Mouse (Mus musculus): ENCODE results near the gene Fgd1.

Gene Fgd1

GRCm38 (mm10) chrX:151045850-151046249 lies at the start of gene Fgd1:
TSS of gene Fgd1 (plus strand) at chrX:151046150.
- no peak for DNase-seq

DNA sequence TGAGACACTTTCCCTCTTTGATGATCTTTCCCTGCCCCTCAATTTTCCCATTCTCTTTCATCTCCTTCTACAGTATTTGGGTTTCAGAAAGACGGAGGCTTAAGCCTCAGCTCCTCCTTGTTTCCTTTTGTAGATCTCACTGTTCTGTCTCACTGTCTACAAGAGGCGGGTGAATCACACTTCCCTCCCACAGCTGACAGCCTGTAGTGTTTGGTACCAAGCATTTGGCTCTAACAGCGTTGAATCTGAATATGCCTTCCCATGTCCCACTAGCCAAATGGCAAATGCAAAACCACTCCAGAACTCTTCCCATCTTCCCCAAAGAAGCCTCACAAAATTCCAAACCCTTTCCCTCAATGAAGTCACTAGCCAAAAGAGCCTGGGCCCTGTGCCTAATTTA lies 49.2 kb upstream of the Fgd1 start:
- no peak for DNase-seq

DNA sequence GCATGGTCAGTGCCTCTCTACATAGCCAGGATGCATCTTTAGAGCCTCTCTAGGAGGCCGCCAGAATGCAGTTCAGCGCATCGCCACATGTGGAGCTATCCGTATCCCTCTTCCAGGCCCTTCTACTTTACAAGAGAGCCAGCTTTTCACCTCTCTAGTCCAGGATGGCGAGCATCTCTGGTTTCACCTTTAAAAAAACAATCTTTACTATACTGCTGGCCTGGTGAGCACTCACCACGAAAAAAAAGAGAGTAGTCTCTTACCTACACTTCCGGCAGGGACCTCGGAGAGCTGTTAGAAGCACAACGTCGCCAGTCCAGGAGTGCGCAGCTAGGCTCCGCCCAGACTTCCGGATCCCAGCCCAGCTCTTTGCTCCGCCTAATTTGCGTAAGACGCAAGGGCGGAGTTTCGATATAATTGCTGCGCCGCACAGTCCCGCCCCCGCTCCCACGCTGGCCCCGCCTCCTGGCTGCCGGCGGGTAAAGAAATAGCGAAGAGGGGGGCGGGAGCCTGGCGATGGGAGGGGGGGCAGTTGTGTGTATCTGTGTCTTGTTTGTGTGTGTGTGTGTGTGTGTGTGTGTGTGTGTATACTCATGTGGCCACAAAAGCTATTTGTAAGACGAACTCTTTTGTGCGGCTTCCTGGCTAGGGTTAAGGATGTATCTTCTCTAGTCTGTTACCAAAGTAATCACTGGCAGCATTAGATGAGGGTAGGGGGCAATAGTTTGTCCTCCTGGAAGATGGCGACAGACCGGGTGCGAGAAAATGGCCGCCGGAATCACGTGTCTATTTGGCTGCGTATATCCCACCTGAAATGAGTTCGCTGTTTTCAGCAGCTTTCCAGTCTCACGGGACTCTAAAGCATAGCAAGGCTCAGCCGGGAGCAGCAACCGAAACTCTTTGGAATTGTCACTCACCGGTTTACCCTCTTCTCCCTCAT lies 28.7 kb upstream of the Fgd1 start, which contains the start of gene Gnl3l:
Gnl3l (minus strand) TSS at position 385 of the 940 bp plus-strand sequence.
- DNase-seq: peak; percentile 92 to 95

- DNase-seq: peak; percentile 49 to 63
Observed at GRCm38 (mm10) chrX:151017897-151018296, 28.1 kb upstream of the Fgd1 start.

GRCm38 (mm10) chrX:151018798-151019197 lies 27.2 kb upstream of the Fgd1 start:
- DNase-seq: peak in 1 of 2 experiments; percentile 2

GRCm38 (mm10) chrX:151031400-151031799 lies 14.6 kb upstream of the Fgd1 start:
- DNase-seq: no peak

GRCm38 (mm10) chrX:151041223-151041622 lies 4.7 kb upstream of the Fgd1 start:
- DNase-seq: no peak

DNA sequence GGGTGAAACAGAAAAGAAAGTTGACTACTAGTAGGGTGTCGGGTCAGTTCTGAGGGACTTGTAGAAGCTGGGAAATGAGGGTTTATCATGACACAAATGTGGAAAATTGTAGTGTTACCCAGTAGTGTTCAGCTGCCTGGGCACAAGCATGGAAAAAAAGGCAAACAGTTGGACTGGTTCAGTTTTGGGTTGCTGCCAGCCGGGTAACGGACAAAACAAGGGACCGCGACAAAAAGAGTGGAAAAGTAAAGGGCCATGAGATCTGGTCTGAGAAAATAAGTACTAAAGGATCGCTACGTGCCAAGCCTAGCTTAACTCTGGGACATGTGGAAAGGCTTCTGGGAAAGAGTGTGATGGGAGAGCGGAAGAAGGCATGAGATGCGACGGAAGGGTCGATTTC lies 371 bp downstream of the Fgd1 start:
- peak; percentile 51 to 57 for DNase-seq

DNA sequence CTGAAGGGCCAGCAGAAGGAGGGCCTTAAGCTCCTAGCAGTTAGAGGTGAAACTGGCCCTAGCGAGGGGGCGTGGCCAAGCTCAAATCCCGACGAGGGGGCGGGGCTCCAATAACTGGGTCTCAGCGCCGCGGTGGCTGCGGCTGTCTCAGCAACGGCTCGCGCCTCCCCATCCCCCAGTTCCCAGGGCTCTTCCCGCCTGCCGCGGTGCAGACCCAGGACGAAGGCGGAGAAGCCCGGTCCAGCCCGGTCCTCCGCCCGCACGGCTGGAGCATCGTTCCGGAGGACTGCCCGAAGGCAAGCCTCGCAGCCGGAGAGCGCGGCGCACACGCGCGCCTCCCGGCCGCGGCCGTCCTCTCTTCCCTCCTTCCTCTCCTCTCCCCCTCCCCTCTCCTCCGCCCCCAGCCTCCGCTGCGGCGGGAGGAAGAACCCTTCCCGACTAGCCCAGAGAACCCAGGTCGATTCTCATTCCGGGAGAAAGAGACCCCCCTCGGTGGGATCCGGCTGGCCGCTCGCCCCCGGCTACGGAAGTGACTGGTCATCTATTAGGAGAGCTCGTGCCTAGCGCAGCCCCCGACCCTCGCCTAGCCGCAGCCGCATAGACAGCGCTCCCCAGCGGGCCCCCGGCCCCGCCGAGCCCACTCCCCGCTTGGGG lies 954 bp downstream of the Fgd1 start:
- DNase-seq: peak; percentile 93 to 95

- peak; percentile 56 to 63 for DNase-seq
Observed at GRCm38 (mm10) chrX:151047431-151048058, 1.6 kb downstream of the Fgd1 start.

DNA sequence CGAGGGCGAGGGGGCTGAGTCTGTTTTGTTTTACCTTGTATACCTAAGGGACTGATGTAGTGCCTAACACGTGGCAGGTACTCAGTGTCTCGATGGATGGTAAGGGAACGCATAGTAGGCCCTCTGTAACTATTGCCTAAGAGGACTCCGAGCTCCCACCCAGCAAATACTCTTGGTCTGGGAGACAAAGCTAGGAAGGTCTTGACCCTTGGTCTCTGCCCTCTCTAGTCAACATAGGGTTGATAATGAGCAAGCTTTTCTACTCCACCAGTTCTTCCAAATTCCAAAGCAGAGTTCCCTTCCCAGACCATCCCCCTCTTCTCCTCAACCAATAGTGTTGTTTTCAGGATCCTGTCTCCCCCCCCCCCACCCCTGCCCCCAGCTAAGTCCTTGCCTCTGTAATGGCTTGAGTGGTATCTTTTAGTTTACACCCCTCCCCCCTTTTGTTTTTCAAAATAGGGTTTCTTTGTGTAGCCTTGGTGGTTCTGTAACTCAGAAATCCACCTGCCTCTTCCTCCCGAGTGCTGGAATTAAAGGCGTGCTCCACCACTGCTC lies 3.8 kb downstream of the Fgd1 start:
- DNase-seq: no peak

GRCm38 (mm10) chrX:151050337-151050736 lies 4.4 kb downstream of the Fgd1 start:
- DNase-seq: peak; percentile 36 to 48

GRCm38 (mm10) chrX:151054489-151054888 lies 8.5 kb downstream of the Fgd1 start:
- no peak for DNase-seq

- peak; percentile 15 to 25 for DNase-seq
Observed at GRCm38 (mm10) chrX:151055559-151055958, 9.6 kb downstream of the Fgd1 start.

- DNase-seq: peak; percentile 28 to 43
Observed at GRCm38 (mm10) chrX:151059346-151059745, 13.4 kb downstream of the Fgd1 start.

DNA sequence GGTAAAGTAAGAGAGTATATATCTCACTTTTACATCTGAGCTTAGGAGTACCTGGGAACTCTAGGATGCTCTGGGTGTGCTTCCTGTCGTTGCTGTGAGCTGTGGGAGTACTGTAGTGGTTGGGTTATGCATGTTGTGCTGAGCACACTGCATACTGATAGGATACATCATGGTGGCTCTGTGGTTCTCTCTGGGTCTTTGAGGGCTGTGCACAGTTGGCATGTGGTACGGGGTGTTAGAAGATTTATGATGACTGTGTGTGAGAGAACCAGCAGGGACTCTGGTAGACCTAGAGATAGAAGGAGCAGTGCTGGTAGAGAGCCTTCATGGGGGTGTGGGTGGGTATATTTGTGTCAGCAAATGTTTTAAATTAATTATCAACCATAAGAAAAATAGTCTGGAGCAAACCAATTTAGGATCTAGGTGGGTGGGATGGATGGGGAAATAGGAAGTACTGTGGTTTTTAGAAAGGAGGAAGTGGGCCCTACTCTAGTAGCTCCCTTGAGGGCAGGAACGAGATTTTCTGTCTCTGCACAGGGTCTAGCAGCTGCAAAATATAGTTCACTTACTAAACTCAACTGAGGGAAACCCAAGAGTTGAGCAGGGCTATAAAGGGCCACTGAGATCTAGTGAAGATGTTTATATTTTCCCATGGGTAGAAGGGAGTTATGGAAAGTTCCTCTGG lies 15.8 kb downstream of the Fgd1 start:
- DNase-seq: no peak

DNA sequence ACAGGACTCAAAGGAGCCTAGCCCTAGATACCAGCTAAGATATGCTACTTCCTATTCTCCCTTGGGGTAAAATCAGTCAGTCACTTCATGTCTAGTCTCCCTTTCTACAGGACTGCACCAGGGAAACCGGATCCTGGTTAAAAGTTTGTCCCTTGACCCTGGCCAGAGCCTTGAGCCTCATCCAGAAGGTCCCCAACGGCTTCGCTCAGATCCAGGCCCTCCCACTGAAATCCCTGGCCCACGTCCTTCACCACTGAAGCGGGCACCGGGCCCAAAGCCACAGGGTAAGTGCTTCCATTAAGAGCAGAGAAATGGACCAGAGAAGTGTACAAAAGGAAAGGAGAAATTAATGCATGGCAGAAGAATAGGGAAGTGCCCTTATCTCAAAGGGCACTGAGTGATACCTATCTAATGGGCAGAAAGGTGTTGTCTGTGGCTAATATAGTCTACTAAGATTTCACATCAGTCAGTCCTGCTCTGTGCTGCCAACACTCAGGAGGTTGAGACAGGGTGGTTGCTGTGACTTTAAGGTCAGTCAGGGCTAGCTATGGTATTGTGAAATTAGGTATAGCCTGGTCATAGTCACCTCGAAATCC lies 20.2 kb downstream of the Fgd1 start:
- DNase-seq: peak; percentile 33 to 52

GRCm38 (mm10) chrX:151067876-151068275 lies 21.9 kb downstream of the Fgd1 start:
- no peak for DNase-seq

DNA sequence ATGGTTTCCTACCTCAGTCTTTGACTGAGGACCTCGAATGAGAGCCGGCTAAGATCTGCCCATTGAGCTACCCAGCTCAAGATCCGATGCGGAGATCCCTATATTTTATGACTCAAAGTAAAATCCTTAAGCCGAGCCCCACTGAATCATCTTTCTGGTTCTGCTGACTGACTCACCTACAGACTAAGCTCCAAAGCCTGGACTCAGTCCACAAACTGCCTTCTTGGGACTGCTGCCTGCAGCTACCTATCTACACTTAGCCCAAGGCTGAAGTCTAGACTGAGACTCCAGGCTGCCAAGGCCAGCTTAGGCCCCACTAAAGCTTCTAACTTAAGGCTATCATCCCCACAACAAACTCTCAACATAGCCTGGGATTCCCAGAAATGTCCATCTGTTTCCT lies 30.1 kb downstream of the Fgd1 start:
- no peak for DNase-seq

GRCm38 (mm10) chrX:151076941-151077485 lies 31.1 kb downstream of the Fgd1 start:
- peak; percentile 56 to 67 for DNase-seq

DNA sequence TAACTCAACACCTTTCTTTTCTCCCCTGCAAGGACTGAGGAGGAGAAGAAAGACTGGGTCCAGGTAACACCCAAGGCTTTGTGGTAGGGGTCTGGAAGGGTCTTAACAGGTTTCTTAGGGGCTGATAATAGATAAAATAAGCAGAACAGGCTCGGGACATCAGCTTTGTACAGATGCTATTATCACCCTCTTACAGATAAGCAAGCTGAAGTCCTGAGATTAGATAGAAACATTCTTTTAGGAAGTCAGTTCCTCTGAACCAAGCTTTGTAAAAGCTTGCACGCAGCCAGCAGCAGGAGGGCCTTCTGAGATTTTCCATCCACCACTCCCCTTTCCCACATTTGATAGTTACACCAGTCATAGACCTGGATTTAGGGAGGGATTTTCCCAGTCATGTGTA lies 39.6 kb downstream of the Fgd1 start:
- DNase-seq: no peak

- DNase-seq: no peak
Observed at GRCm38 (mm10) chrX:151087418-151087817, 41.5 kb downstream of the Fgd1 start.

All from cerebellum, postnatal 10 days (tissue).